Mouse (Mus musculus): Measurements from ENCODE around the gene Dio3. TPM values are rescaled to one million over a fixed set of nuclear protein-coding genes. Genes with fewer than 3 reads are reported as not detected.

Gene Dio3
- total RNA-seq, 2 experiments from 2014 or later: 0.23 to 0.48 TPM

GRCm38 (mm10) chr12:110319696-110320095, 40.8 kb downstream of the Dio3 start:
- DNase-seq (ENCODE audit: low spot score in 2 of 2): no peak

Small RNA genes lying within 50 kb of the gene (microRNA-seq; reads per million reads assigned to microRNA genes)
- 27.4 to 120 reads per million in 2 experiments for gene Mir1247 (ENCODE audit: borderline number of aligned reads in 2 of 2)

Other genes with a start within 250 kb of the Dio3 start
- gene Ppp2r5c, start 168.1 kb downstream of the Dio3 start, total RNA-seq (2021): 100 to 1,000 TPM in 1 of 2 experiments, 10 to 100 TPM in 1; 97.8 to 113 TPM

Data from adrenal gland, adult 18-20 months (tissue).